Mouse (Mus musculus) E14TG2a.4 (cell line): ENCODE data around the gene Trim59.

Experiments
- CTCF ChIP-seq: conservative IDR thresholded peaks from 2 replicates; pipeline ENCODE4 v1.5.1; 2014; ENCODE audit warnings: low read length
- NANOG ChIP-seq: IDR thresholded peaks from 2 replicates; pipeline ENCODE4 v1.6.1; 2014; ENCODE audit warnings: borderline replicate concordance, low read length, mixed read lengths

- TF ChIP-seq CTCF (no peak), NANOG (no peak)
Measured at GRCm38 (mm10) chr3:69045400-69045703, 797 bp upstream of the Trim59 start.
